Mouse (Mus musculus): ENCODE measurements around the gene Gpr85.
"Not testable (repeated sequence)": the region's sequence is repeated elsewhere in the genome, so short reads cannot be mapped to it uniquely, and the experiment has no call there.

Gene Gpr85

GRCm38 (mm10) chr6:13839345-13840054 is at the start of gene Gpr85:
Gene Gpr85, minus strand, starts transcription at chr6:13839942.
- no peak for DNase-seq (ENCODE audit: low read depth, low spot score)

- no peak for DNase-seq (ENCODE audit: low read depth, low spot score)
These were observed 45.3 kb upstream of the Gpr85 start for GRCm38 (mm10) chr6:13884877-13885592.

- no peak for DNase-seq (ENCODE audit: low read depth, low spot score)
These were observed 43.2 kb upstream of the Gpr85 start for GRCm38 (mm10) chr6:13882919-13883318.

GRCm38 (mm10) chr6:13873959-13874358 is 34.2 kb upstream of the Gpr85 start:
- DNase-seq (ENCODE audit: low read depth, low spot score) = no peak

- DNase-seq (ENCODE audit: low read depth, low spot score) = peak; percentile 12
These were observed 32.3 kb upstream of the Gpr85 start for GRCm38 (mm10) chr6:13872076-13872475.

- no peak for DNase-seq (ENCODE audit: low read depth, low spot score)
These were observed 31.9 kb upstream of the Gpr85 start for GRCm38 (mm10) chr6:13871625-13871958.

- DNase-seq (ENCODE audit: low read depth, low spot score) = peak; percentile 81
These were observed 31.3 kb upstream of the Gpr85 start, which contains the start of gene 2610001J05Rik for GRCm38 (mm10) chr6:13870919-13871624. Gene 2610001J05Rik, minus strand, starts transcription at chr6:13871518.

- DNase-seq (ENCODE audit: low read depth, low spot score) = peak; percentile 12
These were observed 30.6 kb upstream of the Gpr85 start for GRCm38 (mm10) chr6:13870289-13870741.

- no peak for DNase-seq (ENCODE audit: low read depth, low spot score)
These were observed 20.9 kb upstream of the Gpr85 start for GRCm38 (mm10) chr6:13860596-13860995.

GRCm38 (mm10) chr6:13859877-13860585 is 20.3 kb upstream of the Gpr85 start:
- no peak for DNase-seq (ENCODE audit: low read depth, low spot score)

GRCm38 (mm10) chr6:13854230-13854629 is 14.5 kb upstream of the Gpr85 start:
- DNase-seq (ENCODE audit: low read depth, low spot score) = no peak

GRCm38 (mm10) chr6:13853244-13853643 is 13.5 kb upstream of the Gpr85 start:
- DNase-seq (ENCODE audit: low read depth, low spot score) = no peak

- not testable (repeated sequence) for DNase-seq (ENCODE audit: low read depth, low spot score)
These were observed 6.3 kb upstream of the Gpr85 start for GRCm38 (mm10) chr6:13846031-13846430.

- no peak for DNase-seq (ENCODE audit: low read depth, low spot score)
These were observed 931 bp downstream of the Gpr85 start for GRCm38 (mm10) chr6:13838677-13839344.

GRCm38 (mm10) chr6:13837916-13838676 is 1.6 kb downstream of the Gpr85 start:
- no peak for DNase-seq (ENCODE audit: low read depth, low spot score)

- DNase-seq (ENCODE audit: low read depth, low spot score) = no peak
These were observed 2.7 kb downstream of the Gpr85 start for GRCm38 (mm10) chr6:13836967-13837570.

GRCm38 (mm10) chr6:13835720-13836665 is 3.7 kb downstream of the Gpr85 start:
- DNase-seq (ENCODE audit: low read depth, low spot score) = no peak

GRCm38 (mm10) chr6:13832770-13833169 is 7.0 kb downstream of the Gpr85 start:
- no peak for DNase-seq (ENCODE audit: low read depth, low spot score)

- no peak for DNase-seq (ENCODE audit: low read depth, low spot score)
These were observed 10.9 kb downstream of the Gpr85 start for GRCm38 (mm10) chr6:13828877-13829276.

Measured in c-Kit-negative CD71-positive TER-119-positive erythroid progenitor cells, embryonic 14.5 days (primary cell).